Mouse (Mus musculus): ENCODE measurements around the gene Phlpp2.

DNA sequence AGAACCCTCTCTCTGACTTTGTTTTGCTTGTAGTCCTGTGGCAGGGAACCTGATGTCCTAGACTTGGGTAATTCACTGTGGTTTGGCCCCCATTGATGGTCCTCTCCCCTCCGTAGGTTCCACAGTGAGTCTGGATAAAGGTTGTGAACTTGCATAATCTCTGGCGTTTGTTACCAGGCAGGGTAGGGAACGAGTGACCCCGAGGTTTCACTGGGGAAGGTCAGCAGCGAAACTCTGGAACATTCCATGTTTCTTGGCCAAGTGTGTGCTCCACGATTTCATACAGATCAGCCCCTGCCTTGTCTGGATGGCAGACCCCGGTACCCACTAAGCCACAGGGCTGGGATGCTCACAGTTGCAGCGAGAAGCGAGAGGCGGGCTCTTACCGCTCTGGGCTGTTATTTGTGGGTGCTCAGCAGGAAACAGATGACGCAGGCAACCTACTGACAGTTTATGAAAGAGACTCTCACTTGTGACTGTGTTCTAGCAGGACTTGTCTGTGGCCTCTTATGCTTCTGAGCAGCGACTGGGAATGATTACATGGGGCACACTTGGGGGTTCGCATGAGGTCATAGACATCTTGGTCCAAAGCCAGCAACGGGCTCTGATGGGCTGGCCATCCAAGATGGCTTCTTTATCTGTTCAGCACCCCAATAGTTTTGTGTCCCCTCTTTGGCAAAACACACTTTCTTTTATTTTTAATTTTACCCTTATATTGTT is 114.2 kb downstream of the Phlpp2 start:
- TF ChIP-seq ZKSCAN1 (IDR thresholded peaks at IDR 0.05; ENCODE audit: low read depth, low read length) (no peak), NRF1 (IDR thresholded peaks at IDR 0.05; ENCODE audit: insufficient read depth, low read depth, low read length, poor library complexity, severe bottlenecking) (no peak), ZNF384 (IDR thresholded peaks at IDR 0.05; ENCODE audit: low read depth, low read length) (no peak), CTCF (IDR thresholded peaks at IDR 0.05 in 2 of 3, conservative IDR thresholded peaks at IDR 0.05 in 1 of 3; ENCODE audit: control insufficient read depth in 1 of 3, insufficient read depth in 1 of 3, low read depth in 2 of 3, low read length in 3 of 3, poor library complexity in 1 of 3, severe bottlenecking in 1 of 3) (no peak), POLR2A (IDR thresholded peaks at IDR 0.05; ENCODE audit: control insufficient read depth in 1 of 2, insufficient read depth in 1 of 2, low read depth in 1 of 2, low read length in 2 of 2, poor library complexity in 1 of 2) (no peak), EP300 (IDR thresholded peaks at IDR 0.05; ENCODE audit: low read depth in 1 of 2, low read length in 2 of 2) (no peak)
